Mouse (Mus musculus): ENCODE results near the gene Ccdc69.

Ccdc69 gene

DNA sequence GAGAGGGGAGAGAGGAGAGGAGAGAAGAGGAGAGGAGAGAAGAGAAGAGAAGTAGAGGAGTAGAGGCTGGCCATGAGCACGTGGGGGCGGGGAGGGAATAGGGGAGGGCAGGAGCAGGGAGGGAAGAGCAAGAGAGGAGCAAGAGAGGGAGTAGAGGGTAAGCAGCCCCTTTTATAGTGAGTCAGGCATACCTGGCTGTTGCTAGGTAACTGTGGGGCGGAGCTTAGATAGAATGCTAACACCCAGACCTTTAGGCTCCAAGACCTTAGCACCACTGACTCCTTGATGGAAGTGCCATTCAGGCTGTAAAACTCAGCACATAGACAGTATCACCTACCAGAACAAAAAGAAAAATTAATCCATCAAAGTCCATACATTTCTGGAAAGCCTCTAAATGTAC lies 41.3 kb downstream of the Ccdc69 start:
- no peak for DNase-seq (ENCODE audit: low spot score)

DNA sequence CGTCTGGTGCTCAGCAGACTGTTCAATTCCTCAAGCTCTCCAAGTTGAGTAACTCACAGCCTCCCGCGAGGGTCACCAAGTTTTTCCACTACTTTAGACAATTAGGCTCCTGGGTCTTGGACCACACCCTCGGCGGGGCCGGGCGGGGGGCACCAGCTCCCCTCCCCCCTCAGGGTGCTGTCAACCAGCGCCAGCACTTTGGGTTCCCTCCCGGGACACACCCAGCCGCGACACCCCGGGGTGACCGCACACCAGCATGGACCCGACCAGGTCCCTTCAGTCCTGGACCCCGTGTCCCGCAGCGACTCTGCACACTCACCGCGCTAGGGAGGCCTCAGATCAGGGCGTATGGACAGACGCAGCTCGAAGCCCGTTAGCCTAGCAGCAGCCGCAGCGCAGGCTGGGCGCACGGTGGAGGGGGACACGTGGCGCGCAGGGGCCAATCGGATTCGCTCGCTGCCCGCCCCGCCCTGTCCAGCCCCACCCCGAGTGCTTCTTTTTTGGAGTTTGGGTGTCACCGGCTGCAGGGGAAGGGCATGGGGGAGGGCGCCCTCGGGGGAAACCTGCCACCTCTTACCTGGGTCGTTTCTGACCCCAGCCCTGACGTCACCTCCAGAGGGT lies 44.8 kb downstream of the Ccdc69 start, which contains the start of gene Anxa6:
Gene Anxa6, minus strand, starts transcription at position 406 of the 621 bp plus-strand sequence.
- peak; percentile 75 for DNase-seq (ENCODE audit: low spot score)

DNA sequence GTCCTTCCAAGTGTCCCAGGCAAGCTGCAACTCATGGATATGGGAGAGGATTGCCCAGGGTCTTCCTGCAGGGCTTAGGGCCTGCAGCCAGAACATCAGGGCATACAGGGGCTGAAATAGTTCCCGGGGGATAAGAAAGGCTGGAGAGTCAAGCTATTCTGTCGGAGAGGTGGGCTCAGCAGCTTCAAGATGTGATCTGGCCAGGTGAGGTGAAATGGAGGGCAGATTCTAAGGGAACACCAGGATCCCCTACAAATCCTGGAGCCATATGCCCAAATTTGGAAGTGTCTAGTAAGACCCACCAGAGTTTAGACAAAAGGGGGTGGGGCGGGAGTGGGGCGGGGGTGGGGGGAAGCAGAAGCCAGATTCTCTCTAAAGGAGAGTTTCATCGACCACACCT lies 45.6 kb downstream of the Ccdc69 start:
- DNase-seq (ENCODE audit: low spot score), result no peak

GRCm38 (mm10) chr11:55031991-55032280 lies 46.0 kb downstream of the Ccdc69 start:
- no peak for DNase-seq (ENCODE audit: low spot score)

DNA sequence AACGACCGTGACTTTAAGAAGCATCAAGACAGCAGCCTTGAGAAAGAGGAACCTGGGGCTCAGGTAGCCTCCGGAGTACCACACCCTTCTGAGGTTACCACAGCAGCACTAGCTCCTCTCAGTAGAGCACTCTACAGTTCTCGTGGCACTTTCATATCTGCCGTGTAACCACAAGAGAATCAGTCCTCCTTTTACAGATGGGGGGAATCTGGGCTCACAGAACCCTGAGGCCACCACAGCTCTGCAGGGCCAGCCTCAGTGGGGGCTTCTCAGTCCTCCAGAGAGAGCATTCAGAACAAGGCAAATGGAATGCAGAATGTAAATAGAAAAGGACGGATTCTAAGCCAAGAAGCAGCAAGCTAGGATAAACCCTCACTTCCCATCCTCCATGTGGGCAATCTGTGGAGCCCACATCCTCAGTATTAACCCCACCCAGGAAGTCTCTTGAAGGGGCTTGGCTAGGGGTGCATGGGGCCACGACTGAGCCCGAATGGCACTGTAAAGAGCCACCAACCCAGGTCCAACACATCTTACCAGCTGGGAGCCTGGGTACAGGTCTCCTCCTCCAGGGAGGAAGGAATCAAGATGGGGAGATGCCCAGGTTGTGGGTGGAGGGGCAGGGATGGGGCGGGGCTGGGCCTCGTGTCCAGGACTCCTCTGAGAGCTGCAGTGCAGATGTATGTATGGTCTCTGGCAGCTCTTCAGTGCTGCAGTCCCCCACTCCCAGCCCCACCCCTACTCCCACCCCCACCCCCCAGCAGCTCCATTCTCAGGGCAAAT lies 46.5 kb downstream of the Ccdc69 start:
- no peak for DNase-seq (ENCODE audit: low spot score)

DNA sequence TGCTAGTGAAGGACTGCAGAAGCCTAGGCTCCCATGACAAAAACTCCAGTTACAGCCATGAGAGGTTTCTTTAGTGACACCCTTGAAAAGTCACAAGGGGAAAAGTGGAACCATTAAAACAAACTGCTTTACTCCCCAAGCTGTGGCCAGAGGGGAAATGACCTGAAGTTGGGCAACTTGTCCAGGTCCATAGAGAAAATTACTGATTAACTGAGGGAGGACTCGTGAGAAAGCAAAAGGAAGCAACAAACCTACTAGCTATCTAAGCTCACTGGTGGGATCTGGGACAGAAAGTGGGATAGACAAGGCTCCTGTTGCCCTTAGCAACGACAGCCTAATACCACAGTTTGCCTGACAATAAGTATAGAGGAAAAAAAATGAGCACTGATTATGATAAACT lies 49.4 kb downstream of the Ccdc69 start:
- DNase-seq (ENCODE audit: low spot score), result no peak

- DNase-seq (ENCODE audit: low spot score), result no peak
Measured at GRCm38 (mm10) chr11:55027204-55027855, 50.6 kb downstream of the Ccdc69 start.

GRCm38 (mm10) chr11:55025896-55026295 lies 52.0 kb downstream of the Ccdc69 start:
- DNase-seq (ENCODE audit: low spot score), result no peak

DNA sequence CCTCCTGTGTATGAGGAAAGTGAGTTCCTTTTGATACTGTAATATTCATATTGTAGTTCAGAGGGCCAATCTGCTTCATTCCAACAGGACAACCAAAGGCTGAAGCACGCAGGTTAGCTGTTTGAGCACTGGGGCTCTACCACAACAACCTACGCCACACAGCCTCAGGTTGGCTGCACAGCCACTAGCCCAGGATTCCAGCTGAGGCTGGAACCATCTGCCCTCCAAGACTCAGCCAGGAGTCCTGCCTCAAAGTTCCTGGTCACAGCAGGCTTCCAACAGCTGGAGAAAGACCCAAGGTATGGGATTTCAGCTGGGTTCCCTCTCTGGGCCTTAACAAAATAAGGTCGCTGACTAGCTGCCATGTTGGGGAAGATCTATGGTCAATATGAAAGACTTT lies 54.3 kb downstream of the Ccdc69 start:
- DNase-seq (ENCODE audit: low spot score), result no peak

DNA sequence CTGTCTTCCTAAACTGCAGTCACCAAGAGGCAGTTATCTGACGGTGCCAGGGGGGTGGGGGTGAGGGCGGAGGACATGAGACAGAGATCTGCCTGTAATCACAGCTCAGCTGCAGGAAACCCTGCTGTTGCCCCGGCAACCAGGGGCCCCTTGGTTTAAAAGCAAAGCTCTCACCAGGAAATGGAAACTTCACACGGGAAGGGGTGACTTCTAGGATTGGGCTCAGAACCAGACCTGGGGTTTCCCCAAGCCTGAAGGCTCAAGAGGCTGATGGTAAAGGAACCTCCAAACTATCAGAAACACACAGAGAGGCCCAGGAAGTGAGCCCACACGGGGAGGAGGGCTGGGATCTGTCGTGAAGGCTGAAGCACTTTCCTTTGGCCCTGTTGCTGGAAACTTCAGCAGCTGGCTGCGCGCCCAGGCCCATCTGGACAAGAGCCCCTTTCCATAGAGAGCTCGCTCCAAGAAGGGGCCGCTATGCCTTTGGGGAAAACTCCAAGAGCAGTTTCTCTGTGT lies 54.8 kb downstream of the Ccdc69 start:
- DNase-seq (ENCODE audit: low spot score), result peak; percentile 95

DNA sequence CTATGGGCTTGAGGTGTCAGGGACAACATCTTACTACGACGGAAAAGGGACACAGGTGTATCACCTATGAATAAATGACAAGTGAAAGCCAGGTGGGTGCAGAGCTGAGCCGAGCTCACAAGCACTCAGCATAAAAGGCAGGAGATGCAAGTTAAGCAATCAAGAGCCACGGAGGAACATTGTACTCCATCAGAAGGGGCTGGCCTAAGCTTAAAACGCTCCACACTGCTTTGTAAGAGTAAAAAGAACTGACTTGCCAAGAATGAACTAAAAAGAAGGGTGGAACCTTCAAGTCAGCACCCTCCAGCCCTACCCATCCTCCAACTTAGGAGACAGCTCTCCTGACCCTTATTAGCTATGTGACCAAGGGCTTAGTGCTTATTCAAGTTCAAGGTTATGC lies 55.4 kb downstream of the Ccdc69 start:
- DNase-seq (ENCODE audit: low spot score), result no peak

- DNase-seq (ENCODE audit: low spot score), result no peak
Measured at GRCm38 (mm10) chr11:55021859-55022258, 56.1 kb downstream of the Ccdc69 start.

GRCm38 (mm10) chr11:55021458-55021857 lies 56.5 kb downstream of the Ccdc69 start:
- no peak for DNase-seq (ENCODE audit: low spot score)

DNA sequence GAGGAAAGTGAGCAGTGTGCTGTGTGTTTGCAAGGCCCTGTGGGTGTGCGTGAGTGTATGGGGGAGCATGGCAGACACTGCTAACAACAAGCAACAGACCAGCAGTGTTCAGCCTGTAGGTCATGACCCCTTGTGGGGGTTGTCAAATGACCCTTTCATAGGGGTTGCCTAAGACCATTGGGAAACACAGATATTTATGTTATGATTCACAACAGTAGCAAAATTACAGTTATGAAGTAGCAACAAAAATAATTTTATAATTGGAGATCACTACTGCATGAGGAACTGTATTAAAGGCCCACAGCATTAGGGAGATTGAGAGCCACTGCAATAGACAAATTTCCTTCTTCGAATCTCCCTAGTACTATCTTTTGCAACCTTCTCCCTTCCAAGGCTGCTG lies 58.2 kb downstream of the Ccdc69 start:
- no peak for DNase-seq (ENCODE audit: low spot score)

GRCm38 (mm10) chr11:55018034-55018433 lies 59.9 kb downstream of the Ccdc69 start:
- no peak for DNase-seq (ENCODE audit: low spot score)

- no peak for DNase-seq (ENCODE audit: low spot score)
Measured at GRCm38 (mm10) chr11:55017201-55017600, 60.7 kb downstream of the Ccdc69 start.

- DNase-seq (ENCODE audit: low spot score), result no peak
Measured at GRCm38 (mm10) chr11:55016758-55017157, 61.2 kb downstream of the Ccdc69 start.

GRCm38 (mm10) chr11:55015831-55016241 lies 62.1 kb downstream of the Ccdc69 start:
- no peak for DNase-seq (ENCODE audit: low spot score)

- DNase-seq (ENCODE audit: low spot score), result no peak
Measured at GRCm38 (mm10) chr11:55015264-55015663, 62.7 kb downstream of the Ccdc69 start.

GRCm38 (mm10) chr11:55013802-55014201 lies 64.1 kb downstream of the Ccdc69 start:
- DNase-seq (ENCODE audit: low spot score), result no peak

DNA sequence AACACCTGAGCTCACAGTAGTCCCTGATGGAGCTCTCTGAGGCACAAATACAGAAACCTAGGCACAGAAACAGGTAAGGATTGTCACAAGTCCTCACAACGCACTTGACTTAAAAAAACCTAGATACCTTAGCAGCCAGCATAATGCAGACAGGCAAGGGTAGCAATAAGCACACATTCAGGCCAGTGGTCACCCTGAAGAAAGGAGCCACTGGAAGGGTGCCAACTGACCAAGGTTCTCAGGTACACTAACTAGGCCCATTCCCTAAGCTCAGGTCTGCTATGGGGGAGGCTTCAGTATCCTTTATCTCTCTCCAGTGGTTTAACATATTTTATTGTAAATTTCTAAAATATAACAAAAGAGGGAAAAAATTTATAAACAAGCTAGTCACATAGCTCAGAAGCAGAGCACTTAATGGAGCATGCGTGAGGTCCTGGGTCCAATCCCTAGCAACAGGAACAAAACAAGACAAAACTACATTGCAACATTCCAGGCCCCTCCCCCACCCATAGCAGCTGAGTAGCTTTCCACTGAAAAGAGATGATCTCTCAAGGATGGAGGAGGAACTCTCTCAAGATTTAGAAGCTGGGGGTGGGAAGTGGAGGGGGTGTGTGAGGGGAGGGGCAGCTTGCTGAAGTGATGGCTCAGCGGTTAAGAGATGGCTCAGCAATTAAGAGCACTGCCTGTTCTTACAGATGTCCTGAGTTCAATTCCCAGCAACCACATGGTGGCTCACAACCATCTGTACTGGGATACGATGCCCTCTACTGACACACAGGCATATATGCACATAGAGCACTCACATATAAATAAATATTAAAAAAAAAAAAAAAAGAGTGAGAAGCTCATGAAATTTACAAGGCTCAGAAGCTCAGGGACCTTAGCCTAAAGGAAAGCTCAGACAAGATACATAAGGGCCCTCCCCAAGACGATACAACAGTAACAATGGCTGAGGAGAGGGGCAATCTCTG lies 65.1 kb downstream of the Ccdc69 start:
- DNase-seq (ENCODE audit: low spot score), result no peak

GRCm38 (mm10) chr11:55011440-55011839 lies 66.5 kb downstream of the Ccdc69 start:
- no peak for DNase-seq (ENCODE audit: low spot score)

Measured in ovary, postnatal 10 days (tissue).